Mouse (Mus musculus): ENCODE data around the gene Scrn2. TPM values are rescaled to one million over a fixed set of nuclear protein-coding genes. Genes with fewer than 3 reads are reported as not detected.

Gene Scrn2
- total and polyA plus RNA-seq, 2 experiments from 2014 or later: 12.4 to 24.0 TPM

- ATAC-seq (no peak), DNase-seq (ENCODE audit: low spot score) (no peak)
- Histone ChIP-seq H3K36me3 (ENCODE audit: insufficient read depth, low read length) (no peaks in the 10 kb centered on the region), H3K4me3 (ENCODE audit: low read length) (peak overlapping the region; percentile 22), H3K9me3 (ENCODE audit: low read length) (no peaks in the 10 kb centered on the region), H3K27ac (no peak overlapping the region), H3K9ac (replicated peaks; ENCODE audit: low read length) (no peak overlapping the region), H3K4me1 (ENCODE audit: insufficient read depth, low read length) (no peaks in the 10 kb centered on the region), H3K4me2 (ENCODE audit: low read depth, low read length) (peak overlapping the region; percentile 43), H3K27me3 (ENCODE audit: insufficient read depth, low read length) (peaks cover 72% of the 10 kb centered on the region)
- no peak for TF ChIP-seq CTCF (IDR thresholded peaks at IDR 0.05; ENCODE audit: low read depth)
- 1% methylated on average over 66 of the region's 68 CpGs for WGBS
These were observed 11.0 kb upstream of the Scrn2 start for GRCm38 (mm10) chr11:97018583-97019344.

- Histone ChIP-seq H3K4me3 (ENCODE audit: low read length) (no peak overlapping the region), H3K36me3 (ENCODE audit: insufficient read depth, low read length) (no peaks in the 10 kb centered on the region), H3K9ac (replicated peaks; ENCODE audit: low read length) (no peak overlapping the region), H3K27me3 (ENCODE audit: insufficient read depth, low read length) (peaks cover 76% of the 10 kb centered on the region), H3K27ac (no peak overlapping the region), H3K9me3 (ENCODE audit: low read length) (no peaks in the 10 kb centered on the region), H3K4me1 (ENCODE audit: insufficient read depth, low read length) (no peaks in the 10 kb centered on the region), H3K4me2 (ENCODE audit: low read depth, low read length) (no peak overlapping the region)
- no peak for TF ChIP-seq CTCF (IDR thresholded peaks at IDR 0.05; ENCODE audit: low read depth)
- ATAC-seq: no peak
- WGBS: 1% methylated on average over 13 of the region's 13 CpGs
- DNase-seq (ENCODE audit: low spot score): no peak
These were observed 10.4 kb upstream of the Scrn2 start for GRCm38 (mm10) chr11:97019345-97019708.

DNA sequence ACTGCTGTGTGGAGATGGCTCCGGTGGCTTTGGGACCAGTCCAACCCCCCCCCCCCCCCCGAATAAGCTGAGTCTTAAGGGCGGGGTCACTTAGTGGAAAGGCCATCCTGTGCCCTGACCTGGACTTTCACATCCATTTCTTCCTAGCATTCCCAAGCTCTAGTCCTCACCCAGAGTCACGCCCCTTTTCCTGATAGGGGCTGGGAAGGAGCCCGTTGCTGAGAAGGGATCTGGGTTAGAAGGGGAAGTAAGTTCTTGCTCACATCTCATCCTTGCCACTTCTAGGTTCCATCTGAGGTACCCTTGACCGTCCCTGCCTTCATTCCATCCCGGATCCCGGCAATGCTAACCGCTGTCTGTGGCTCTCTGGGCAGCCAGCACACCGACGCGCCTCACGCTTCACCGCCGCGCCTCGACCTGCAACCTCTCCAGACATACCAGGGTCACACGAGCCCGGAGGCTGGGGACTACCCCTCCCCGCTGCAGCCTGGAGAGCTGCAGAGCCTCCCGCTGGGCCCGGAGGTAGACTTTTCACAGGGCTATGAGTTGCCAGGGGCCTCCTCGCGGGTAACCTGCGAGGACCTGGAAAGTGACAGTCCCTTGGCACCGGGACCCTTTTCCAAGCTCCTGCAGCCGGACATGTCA is 8.5 kb upstream of the Scrn2 start:
- H3K27ac ChIP-seq: no peak overlapping the region
- no peaks in the 10 kb centered on the region for H3K9me3 ChIP-seq (ENCODE audit: low read length)
- peak overlapping the region; percentile 70 for H3K4me2 ChIP-seq (ENCODE audit: low read depth, low read length)
- no peak for DNase-seq (ENCODE audit: low spot score)
- H3K27me3 ChIP-seq (ENCODE audit: insufficient read depth, low read length): peaks cover 78% of the 10 kb centered on the region
- peak overlapping the region; percentile 39 for H3K4me3 ChIP-seq (ENCODE audit: low read length)
- no peaks in the 10 kb centered on the region for H3K4me1 ChIP-seq (ENCODE audit: insufficient read depth, low read length)
- no peak overlapping the region for H3K9ac ChIP-seq (replicated peaks; ENCODE audit: low read length)
- 2% methylated on average over 27 of the region's 27 CpGs for WGBS
- H3K36me3 ChIP-seq (ENCODE audit: insufficient read depth, low read length): no peaks in the 10 kb centered on the region
- ATAC-seq: peak; percentile 8; the same call in 1 of the 2 replicates
- TF ChIP-seq CTCF (IDR thresholded peaks at IDR 0.05; ENCODE audit: low read depth): no peak

- Histone ChIP-seq H3K4me1 (ENCODE audit: insufficient read depth, low read length) (no peaks in the 10 kb centered on the region), H3K9me3 (ENCODE audit: low read length) (no peaks in the 10 kb centered on the region), H3K36me3 (ENCODE audit: insufficient read depth, low read length) (no peaks in the 10 kb centered on the region), H3K27me3 (ENCODE audit: insufficient read depth, low read length) (peaks cover 71% of the 10 kb centered on the region), H3K4me2 (ENCODE audit: low read depth, low read length) (peak overlapping the region; percentile 70), H3K9ac (replicated peaks; ENCODE audit: low read length) (peak overlapping the region; percentile 46), H3K27ac (no peak overlapping the region), H3K4me3 (ENCODE audit: low read length) (peak overlapping the region; percentile 39)
- peak; percentile 84 for ATAC-seq
- 2% methylated on average over 50 of the region's 50 CpGs for WGBS
- DNase-seq (ENCODE audit: low spot score): peak; percentile 83
- TF ChIP-seq CTCF (IDR thresholded peaks at IDR 0.05; ENCODE audit: low read depth): peak; percentile 71
These were observed 7.8 kb upstream of the Scrn2 start for GRCm38 (mm10) chr11:97021873-97022484.

DNA sequence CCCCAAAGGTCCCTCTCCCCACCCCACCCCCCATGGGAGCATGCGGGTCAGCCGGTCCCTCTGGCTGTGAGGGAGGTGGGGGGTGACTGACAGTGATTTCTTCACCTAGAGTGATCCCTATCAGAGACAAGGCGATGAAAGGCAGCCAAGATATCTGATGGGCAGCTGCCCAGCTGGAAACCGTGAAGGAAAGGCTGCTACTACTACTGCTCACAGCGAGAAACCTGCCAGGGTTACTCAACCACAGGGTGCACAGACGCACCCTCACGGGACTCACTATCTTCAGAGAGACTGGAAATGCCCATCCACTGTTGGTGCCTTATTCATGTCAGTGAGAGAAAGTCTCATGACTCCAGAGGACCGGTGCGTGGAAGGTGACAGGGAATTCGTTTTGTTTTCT is 4.8 kb upstream of the Scrn2 start:
- TF ChIP-seq CTCF (IDR thresholded peaks at IDR 0.05; ENCODE audit: low read depth): no peak
- WGBS: 34% methylated on average over 10 of the region's 10 CpGs

GRCm38 (mm10) chr11:97025721-97026344 is 3.9 kb upstream of the Scrn2 start:
- Histone ChIP-seq H3K4me3 (ENCODE audit: low read length) (peak overlapping the region; percentile 18; the same call in 1 of the 2 replicates), H3K9ac (replicated peaks; ENCODE audit: low read length) (peak overlapping the region; percentile 4; the same call in 1 of the 2 replicates), H3K36me3 (ENCODE audit: insufficient read depth, low read length) (no peaks in the 10 kb centered on the region), H3K4me1 (ENCODE audit: insufficient read depth, low read length) (no peaks in the 10 kb centered on the region), H3K4me2 (ENCODE audit: low read depth, low read length) (peak overlapping the region; percentile 42), H3K27ac (peak overlapping the region; percentile 41; the same call in 1 of the 2 replicates), H3K9me3 (ENCODE audit: low read length) (no peaks in the 10 kb centered on the region), H3K27me3 (ENCODE audit: insufficient read depth, low read length) (peaks cover 41% of the 10 kb centered on the region)
- no peak; the same call in 1 of the 2 replicates for ATAC-seq
- TF ChIP-seq CTCF (IDR thresholded peaks at IDR 0.05; ENCODE audit: low read depth): peak; percentile 98
- DNase-seq (ENCODE audit: low spot score): peak; percentile 90
- 3% methylated on average over 17 of the region's 17 CpGs for WGBS

More for the DNA sequence above, 4.8 kb upstream of the Scrn2 start:
- ATAC-seq (no peak), DNase-seq (ENCODE audit: low spot score) (no peak)
- Histone ChIP-seq H3K36me3 (ENCODE audit: insufficient read depth, low read length) (no peaks in the 10 kb centered on the region), H3K27me3 (ENCODE audit: insufficient read depth, low read length) (peaks cover 49% of the 10 kb centered on the region), H3K9ac (replicated peaks; ENCODE audit: low read length) (no peak overlapping the region), H3K9me3 (ENCODE audit: low read length) (no peaks in the 10 kb centered on the region), H3K4me3 (ENCODE audit: low read length) (no peak overlapping the region), H3K4me1 (ENCODE audit: insufficient read depth, low read length) (no peaks in the 10 kb centered on the region), H3K27ac (no peak overlapping the region), H3K4me2 (ENCODE audit: low read depth, low read length) (no peak overlapping the region)

Measured in hindbrain, postnatal 0 days (tissue).